In the genomic region with DNA sequence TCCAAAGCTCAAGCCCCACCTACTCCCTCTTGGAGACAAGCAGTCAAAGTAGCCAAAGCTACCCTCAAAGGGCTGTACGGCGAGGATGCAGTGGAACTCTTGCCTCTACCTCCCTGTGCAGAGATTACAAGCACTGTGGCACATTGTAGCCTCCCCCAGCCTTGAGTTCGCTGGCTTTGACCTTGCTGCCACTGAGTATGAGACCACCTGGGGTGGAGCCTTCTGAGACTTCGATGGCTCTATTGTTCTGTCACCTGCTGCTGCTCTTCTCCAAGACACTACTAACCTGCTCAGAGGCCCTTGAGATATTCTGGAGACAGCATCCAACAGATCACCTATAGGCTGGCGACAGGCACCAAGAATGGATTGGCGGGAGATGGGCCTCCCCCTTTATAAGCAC, we compare ENCODE assay signal across 22 mouse cellular contexts. TPM values are rescaled to one million over a fixed set of nuclear protein-coding genes. Genes with fewer than 3 reads are reported as not detected.
"Had no signal": no experiment of that assay in that cellular context is flagged by ENCODE, and none has a peak within 500 bp of the region (broad histone marks: within the 10 kb centered on the region; RNA-seq: fewer than 3 reads in every experiment).

No protein-coding gene starts in this region.

- H3K27me3 ChIP-seq: megakaryocyte, embryonic 14.5 days; midbrain, embryonic 13.5 days; midbrain, embryonic 15.5 days; neural tube, embryonic 12.5 days had no signal

- H3K27ac ChIP-seq: liver, embryonic 14.5 days; midbrain, embryonic 13.5 days; midbrain, embryonic 15.5 days; neural tube, embryonic 12.5 days had no signal

- H3K9ac ChIP-seq: liver, embryonic 14.5 days; lung, embryonic 14.5 days; midbrain, embryonic 13.5 days; midbrain, embryonic 15.5 days; neural tube, embryonic 12.5 days had no signal

- DNase-seq: lung, adult 18-20 months; lung, embryonic 14.5 days; lung, postnatal 10 days; lung, postnatal 4 days; retina, postnatal 1 day; right cerebral cortex, adult 18-20 months; right cerebral cortex, postnatal 4 days; spleen, adult 18-20 months; thymus, adult 18-20 months; thymus, postnatal 14 days; thymus, postnatal 36 days had no signal

- H3K4me1 ChIP-seq: midbrain, embryonic 13.5 days; midbrain, embryonic 15.5 days; neural tube, embryonic 12.5 days had no signal

- H3K36me3 ChIP-seq: midbrain, embryonic 13.5 days; midbrain, embryonic 15.5 days; neural tube, embryonic 12.5 days had no signal

- H3K4me3 ChIP-seq: megakaryocyte, embryonic 14.5 days; midbrain, embryonic 13.5 days; midbrain, embryonic 15.5 days; neural tube, embryonic 12.5 days had no signal

- H3K9me3 ChIP-seq: megakaryocyte, embryonic 14.5 days; midbrain, embryonic 13.5 days; midbrain, embryonic 15.5 days; neural tube, embryonic 12.5 days had no signal

RNA-seq across cellular contexts. Expression of a gene that starts 43.1 kb away (rescaled TPM):
- total RNA-seq: megakaryocyte progenitor cell, adult 5-6 weeks; midbrain, postnatal 0 days; monocyte, adult 5-6 weeks had no signal
- polyA plus RNA-seq: liver, embryonic 14.5 days; lung, embryonic 14.5 days; midbrain, embryonic 11.5 days; midbrain, embryonic 13.5 days; midbrain, embryonic 15.5 days; neural tube, embryonic 12.5 days; neural tube, embryonic 14.5 days; small intestine, adult 2 months had no signal
